Mouse (Mus musculus) mature B cell (primary cell): Measurements from ENCODE around the gene Hoxc13.

Experiments used
- in situ Hi-C: fragments of 300-500 bp; cut with MboI; formaldehyde crosslinking; loops from 2 replicates; pipeline ENCODE4 v1.14.3; 2019

Hoxc13 gene

DNA sequence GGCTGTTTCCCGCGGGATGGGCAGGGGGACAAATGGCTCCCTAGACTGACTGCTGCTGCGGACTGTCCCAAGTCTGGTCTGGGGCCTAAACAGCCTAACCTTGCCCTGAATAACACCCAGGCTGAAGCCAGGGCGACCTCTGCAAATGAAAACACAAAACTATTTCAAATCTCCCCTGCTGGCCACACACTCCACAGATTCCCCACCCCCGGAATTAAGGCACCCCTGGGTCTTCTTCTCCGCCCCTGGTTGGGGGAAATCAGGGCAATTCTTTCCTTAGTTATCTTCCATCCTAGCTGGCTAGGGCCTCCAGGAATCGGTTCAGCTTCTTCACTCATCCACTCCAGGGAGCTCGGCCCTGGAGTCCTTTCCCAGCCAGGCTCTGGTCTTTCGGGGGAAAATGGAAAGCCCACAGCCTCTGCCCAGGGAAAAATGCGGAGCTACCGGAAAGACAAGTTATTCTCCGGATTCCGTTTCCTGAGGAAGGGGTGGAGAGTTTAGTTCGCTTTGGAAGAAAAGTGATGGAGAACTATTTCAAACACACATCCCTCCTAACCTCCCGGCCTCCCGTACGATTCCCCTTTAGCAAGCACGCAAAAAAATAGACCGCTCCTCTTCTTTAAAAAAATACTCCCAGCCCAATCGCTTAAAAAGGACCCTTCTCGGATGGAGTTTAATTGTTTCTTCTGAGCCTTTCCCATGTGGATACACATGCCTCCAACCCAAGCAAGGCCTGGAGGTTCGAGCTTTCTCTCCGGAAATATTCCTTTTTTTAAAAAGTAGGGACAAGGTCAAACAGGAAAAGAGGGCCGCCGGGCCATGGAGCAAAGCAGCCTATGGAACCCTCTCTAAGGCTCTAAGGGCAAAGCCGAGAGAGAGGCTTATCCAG lies 44.3 kb downstream of the Hoxc13 start:
- in situ Hi-C loops, result no loop called here

DNA sequence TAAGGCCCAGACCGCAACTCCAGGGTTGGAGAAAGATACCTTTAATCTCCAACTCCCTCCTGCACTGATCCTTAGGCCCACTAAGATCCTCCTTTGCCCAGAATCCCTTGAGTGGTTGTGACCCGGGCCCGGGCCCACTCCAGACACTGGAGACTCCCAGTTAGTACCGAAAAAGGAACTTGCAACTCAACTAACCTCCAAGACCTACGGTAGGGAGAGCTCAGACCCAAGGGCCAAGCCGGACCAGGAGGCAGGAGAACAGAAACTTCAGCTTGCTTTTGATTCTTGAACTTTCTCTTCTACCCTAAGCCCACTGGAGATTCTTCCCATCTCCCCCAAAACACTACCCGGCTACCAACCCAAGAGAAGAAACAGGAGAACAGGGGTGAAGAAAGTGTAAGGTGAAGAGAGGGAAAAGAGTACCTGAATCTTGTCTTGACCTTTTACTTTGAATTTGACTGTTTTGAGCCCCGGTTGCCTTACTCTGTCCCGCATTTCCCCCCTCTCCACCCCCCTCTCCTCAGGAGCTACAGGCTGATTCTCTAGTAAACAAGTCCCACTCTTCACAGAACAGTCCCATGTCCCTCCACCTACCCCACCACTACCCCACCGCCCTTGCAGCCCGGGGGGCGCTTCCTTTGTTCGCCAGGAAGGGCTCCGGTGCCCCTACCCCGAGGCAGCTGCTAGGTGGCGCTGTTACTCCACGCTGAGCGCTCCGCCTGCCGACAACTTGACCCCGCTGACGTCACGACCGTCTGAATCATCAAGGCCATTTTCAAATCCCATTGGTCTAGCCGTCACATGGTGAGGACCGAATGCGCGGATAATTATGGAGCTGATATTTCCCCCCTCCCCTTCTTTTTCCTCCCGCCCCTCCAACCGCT lies 45.2 kb downstream of the Hoxc13 start:
- in situ Hi-C loops, result no loop called here

DNA sequence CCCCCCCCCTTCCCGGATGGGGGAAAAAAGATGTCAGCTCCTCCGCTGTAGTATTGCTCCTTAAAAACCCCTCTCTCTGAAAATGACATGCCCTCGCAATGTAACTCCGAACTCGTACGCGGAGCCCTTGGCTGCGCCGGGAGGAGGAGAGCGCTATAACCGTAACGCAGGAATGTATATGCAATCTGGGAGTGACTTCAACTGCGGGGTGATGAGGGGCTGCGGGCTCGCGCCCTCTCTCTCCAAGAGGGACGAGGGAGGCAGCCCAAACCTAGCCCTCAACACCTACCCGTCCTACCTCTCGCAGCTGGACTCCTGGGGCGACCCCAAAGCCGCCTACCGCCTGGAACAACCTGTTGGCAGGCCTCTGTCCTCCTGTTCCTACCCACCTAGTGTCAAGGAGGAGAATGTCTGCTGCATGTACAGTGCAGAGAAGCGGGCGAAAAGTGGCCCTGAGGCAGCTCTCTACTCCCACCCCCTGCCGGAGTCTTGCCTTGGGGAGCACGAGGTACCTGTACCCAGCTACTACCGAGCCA lies 45.9 kb downstream of the Hoxc13 start, which contains the start of gene Hoxc10:
Hoxc10 (plus strand) TSS at position 21 of the 536 bp plus-strand sequence.
- in situ Hi-C loops, result no loop called here

DNA sequence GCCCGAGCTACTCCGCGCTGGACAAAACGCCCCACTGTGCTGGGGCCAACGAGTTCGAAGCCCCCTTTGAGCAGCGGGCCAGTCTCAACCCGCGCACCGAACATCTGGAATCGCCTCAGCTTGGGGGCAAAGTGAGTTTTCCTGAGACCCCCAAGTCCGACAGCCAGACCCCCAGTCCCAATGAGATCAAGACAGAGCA lies 46.3 kb downstream of the Hoxc13 start, which contains the start of gene Hoxc5:
Hoxc5 (plus strand) TSS at position 132 of the 199 bp plus-strand sequence.
- in situ Hi-C loops, result no loop called here

DNA sequence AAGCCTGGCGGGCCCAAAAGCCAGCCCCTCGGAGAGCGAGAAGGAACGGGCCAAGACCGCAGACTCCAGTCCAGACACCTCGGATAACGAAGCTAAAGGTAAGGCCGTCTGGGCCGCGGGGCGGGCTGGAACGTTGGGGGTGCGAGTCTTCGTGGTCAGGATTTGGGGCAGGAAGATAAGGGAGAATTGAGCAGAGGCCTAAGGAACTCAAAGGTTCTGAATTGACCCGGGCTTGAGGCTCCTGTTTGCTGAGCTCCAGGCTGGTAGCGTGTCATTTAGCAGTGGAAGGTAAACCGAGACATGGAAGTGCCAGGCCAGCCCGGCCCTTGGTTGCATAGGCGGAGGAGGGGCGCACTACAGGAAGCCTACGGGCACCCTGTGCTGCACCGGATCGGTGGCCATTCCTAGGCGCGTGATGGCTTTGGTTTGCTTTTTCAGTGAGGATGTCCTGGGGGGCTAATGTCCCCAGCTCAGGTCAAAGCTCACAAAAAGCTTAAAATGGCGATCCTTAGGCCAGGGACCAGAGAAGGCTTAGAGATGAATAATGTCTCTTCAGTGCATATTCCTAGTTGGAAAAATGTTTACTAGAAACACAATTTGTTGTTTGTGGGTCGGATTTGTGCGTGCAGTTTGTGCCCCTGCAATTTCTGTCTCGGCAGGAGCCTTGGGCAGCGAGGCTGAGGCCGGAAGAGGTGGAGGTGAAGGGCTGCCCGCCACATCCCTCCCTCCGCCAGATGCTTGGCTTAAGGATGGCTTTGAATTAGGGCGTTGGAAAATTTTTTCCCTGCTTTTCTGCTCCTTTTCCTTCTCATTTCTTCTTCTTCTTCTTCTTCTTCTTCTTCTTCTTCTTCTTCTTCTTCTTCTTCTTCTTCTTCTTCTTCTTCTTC lies 46.9 kb downstream of the Hoxc13 start:
- in situ Hi-C loops, result no loop called here

DNA sequence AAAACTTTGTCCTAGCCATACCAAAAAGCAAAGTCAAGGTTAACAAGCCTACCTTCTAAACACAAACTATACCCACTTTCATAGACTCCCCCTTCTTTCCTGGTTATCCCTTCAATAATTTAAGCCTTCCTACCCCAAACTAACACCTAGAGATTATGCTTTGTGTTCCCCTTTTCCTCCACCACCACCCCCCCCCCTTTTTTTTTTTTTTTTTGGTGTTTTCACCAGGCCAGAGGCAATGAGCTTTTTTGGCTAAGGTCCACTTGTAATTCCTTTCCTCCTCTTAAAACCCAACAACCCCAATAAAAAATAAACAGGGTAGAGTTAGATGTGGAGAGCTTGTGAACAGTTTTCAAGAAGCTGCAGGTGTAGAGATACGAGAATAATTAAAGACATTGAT lies 48.4 kb downstream of the Hoxc13 start:
- in situ Hi-C loops, result no loop called here

DNA sequence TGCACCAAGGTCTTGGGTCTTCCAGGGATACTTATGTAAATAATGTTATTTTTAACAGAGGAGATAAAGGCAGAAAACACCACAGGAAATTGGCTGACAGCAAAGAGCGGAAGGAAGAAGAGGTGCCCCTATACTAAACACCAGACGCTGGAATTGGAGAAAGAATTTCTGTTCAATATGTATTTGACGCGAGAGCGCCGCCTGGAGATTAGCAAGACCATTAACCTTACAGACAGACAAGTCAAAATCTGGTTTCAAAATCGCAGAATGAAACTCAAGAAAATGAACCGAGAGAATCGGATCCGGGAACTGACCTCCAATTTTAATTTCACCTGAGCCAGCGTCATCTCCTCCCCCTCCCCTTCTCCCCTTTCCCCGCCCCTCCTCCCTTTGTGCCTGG lies 49.8 kb downstream of the Hoxc13 start:
- in situ Hi-C loops, result no loop called here

DNA sequence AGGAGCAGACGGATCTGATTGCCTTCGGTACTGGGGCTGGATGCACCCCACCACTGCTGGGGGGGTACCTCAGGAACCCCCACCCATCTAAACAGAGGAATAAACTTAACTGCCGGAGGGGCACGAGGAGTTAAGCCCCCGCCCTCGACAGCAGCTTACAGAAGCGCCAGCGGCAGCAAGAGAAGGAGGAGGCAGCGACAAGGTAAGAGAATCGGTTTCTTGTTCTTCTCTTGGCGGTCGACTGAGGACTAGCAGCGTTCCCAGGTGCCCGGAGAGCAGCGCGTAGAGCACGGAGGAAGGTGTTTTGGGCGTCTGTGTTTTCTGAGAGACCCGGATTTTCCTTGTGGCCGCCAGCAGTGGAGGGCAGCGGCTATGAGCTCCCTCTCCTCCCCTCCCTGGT lies 51.4 kb downstream of the Hoxc13 start:
- in situ Hi-C loops, result no loop called here

DNA sequence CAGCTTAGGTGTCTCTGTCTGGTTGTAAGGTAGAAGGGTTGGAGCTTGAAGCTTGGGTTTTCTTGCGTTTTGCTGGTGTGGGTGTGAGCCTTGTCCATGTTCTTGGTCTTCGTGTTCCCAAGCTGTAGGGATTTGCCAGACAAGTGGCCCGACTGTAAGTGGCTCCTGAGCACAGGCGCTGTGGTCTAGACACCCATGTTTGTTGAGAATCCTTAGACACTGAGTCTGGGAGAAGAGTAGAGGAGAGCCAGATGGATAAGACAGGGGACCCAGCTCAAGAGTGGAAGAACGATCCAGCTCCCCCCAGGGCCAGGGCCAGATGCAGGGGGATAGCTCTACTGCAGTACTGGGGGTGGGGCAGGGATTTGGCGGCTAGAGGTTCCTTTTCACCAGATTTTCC lies 51.9 kb downstream of the Hoxc13 start:
- in situ Hi-C loops, result no loop called here

DNA sequence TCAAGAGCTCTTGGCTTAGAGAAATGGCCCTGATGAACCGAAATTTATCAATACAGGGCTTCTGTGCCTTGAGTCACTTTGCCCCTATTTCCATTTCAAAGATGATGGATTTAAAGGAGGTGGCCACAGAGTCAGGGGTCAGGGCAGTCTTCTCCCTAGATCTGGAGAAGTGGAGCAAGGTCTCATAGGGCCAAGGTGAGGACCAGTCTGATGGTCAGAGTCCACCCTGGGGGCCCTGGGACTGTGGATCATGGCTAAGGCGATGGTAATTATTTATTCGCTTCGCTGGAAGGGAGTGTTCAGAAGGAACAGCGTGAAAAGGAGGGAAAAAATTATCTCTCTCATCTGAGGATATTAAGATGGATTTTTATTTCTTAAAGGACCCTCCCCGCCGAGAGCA lies 54.1 kb downstream of the Hoxc13 start:
- in situ Hi-C loops, result loop anchor here (25.0 kb wide), 1 partner anchor 337 kb away; the partner anchor contains the start of gene Gpr84

DNA sequence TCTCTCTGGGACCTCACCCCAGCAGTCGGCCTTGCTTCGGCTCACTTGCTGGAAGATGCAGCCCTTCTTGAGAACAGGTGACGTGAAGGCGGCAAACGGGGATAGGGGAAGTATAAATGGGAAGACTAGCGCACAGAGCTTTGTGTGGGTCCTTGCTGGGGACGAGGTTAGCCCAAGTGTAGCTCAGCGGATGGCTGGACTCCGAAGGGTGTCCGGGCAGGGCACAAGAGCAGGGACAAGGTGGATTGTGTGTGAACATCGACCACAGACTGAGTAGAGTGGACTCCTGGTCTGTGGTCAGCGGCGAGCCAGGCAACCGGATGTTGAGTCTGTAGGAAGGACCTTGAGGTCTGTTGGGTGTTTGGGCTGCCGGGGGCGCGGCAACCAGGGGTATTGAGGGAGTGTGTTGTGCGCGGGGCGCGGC lies 54.8 kb downstream of the Hoxc13 start:
- in situ Hi-C loops, result loop anchor here (25.0 kb wide), 1 partner anchor 337 kb away; the partner anchor contains the start of gene Gpr84

DNA sequence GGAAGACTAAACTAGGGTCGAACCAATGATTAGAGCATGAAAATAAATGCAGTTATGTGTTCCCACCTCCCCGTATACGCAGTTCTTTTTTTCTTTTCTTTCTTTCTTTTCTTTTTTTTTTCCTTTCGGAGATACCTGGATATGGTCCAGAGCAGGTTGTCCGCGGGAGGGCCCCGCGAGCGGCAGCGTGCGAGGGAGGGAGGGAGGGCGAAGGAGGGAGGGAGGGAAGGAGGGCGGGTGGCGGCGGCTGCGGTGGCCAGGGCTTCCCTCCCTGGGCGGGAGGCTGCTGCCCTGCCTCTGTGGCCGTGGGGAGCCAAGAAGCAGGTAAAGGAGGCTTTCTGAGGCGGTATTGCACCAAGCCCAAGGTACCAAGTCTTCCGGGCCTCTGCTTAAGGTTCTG lies 55.3 kb downstream of the Hoxc13 start, which contains the start of gene Hoxc9:
Hoxc9 (plus strand) TSS at position 269 of the 400 bp plus-strand sequence.
- in situ Hi-C loops, result loop anchor here (25.0 kb wide), 1 partner anchor 336 kb away; the partner anchor contains the start of gene Gpr84

DNA sequence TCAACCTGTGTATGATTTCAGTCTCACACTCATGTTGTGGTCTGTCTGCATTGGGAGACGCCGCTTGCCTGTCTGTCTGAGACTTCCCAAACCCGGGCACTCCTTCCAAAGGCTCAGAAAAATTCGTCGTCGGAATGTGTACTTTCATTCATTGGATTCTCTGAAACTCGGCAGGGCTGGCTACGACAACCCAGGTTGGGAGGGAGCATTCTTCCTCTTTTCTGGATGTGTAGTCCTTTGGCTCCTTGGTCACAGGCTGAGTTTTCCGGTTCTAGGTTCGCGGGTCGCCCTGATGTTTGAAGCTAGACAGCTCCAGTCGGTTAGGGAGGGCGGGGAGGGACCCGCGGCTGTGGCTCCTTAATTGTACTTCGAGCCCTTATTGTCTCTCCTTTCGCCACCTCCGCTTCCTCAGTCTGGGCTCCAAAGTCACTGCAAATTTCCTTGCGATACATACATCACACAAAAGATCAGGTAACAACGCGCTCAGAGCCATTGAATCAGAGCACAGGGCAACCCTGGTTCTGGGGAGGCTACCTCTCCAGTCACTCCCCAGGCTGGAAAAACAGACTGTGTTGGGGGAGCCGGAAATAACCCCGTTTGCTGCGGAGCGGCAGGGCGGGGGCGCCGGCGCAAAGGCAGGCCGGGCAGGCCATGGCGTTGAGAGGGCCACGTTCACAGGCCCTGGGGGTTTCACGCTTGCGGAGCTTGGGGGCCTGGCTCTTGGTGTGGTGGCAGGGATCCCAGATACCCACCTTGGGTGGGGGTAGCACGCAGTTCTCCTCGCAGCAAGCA lies 55.9 kb downstream of the Hoxc13 start:
- in situ Hi-C loops, result loop anchor here (25.0 kb wide), 1 partner anchor 335 kb away; the partner anchor contains the start of gene Gpr84

DNA sequence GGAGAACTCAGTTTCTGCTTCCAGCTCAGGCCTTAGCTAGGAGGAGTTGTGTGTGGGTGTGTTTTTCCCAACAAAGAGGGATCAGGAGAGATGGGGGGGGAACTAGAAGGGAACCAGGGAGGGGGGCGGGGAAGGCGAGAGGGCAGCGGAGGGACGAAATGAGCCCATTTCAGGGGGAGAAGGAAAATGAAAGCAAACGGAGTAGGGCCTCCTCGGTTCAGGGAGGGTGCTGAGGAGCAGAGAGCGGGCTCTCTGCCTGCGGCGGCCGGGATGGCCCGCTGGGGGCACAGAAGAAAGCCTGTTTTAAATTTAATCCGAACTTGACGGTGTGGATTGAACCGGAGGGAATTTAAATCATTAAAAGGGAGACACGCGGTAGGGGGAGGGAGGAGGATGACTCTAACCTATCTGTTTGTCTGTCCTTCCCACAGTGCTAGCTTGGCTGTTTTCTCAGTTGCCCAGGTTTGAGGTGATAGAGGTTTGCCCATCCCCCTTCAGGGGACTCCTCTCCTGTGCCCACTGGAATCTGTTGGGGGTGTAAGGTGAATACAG lies 56.6 kb downstream of the Hoxc13 start:
- in situ Hi-C loops, result loop anchor here (25.0 kb wide), 1 partner anchor 335 kb away; the partner anchor contains the start of gene Gpr84
